Mouse (Mus musculus): ENCODE data around the gene Olfr419. TPM values are rescaled to one million over a fixed set of nuclear protein-coding genes. Genes with fewer than 3 reads are reported as not detected.

The Olfr419 gene
- total RNA-seq (2014; rRNA removed) (not detected in 2 replicates), polyA plus RNA-seq (2015; fragmentation: Nextera tagmentation; extraction: Ambion mirVana) (not detected in 2 replicates)

- Histone ChIP-seq H3K9me3 (ENCODE audit: low read length) (no peaks in the 10 kb centered on the region), H3K36me3 (ENCODE audit: insufficient read depth) (no peaks in the 10 kb centered on the region), H3K9ac (no peak within 1 kb of the TSS), H3K4me1 (ENCODE audit: insufficient read depth) (no peaks in the 10 kb centered on the region), H3K27me3 (ENCODE audit: insufficient read depth, low read length) (no peaks in the 10 kb centered on the region), H3K4me3 (ENCODE audit: low read depth, low read length) (no peak within 1 kb of the TSS), H3K27ac (ENCODE audit: low read depth, low read length) (no peak within 1 kb of the TSS), H3K4me2 (ENCODE audit: low read depth) (no peak within 1 kb of the TSS)
- no peak for TF ChIP-seq CTCF (IDR thresholded peaks at IDR 0.05; ENCODE audit: low read depth)
- ATAC-seq = no peak
- DNase-seq = no peak
- 83% methylated on average over 3 of the region's 3 CpGs for WGBS
Observed at GRCm38 (mm10) chr1:174251961-174252360, at the start of gene Olfr419. Gene Olfr419 (minus strand): TSS chr1:174252061.

GRCm38 (mm10) chr1:174270643-174271042, 18.8 kb upstream of the Olfr419 start:
- no peak overlapping the region for H3K9ac ChIP-seq
- WGBS = 81% methylated on average over 3 of the region's 3 CpGs

GRCm38 (mm10) chr1:174269162-174269561, 17.3 kb upstream of the Olfr419 start:
- no peak for ATAC-seq
- no peaks in the 10 kb centered on the region for H3K27me3 ChIP-seq (ENCODE audit: insufficient read depth, low read length)
- no peaks in the 10 kb centered on the region for H3K9me3 ChIP-seq (ENCODE audit: low read length)
- no peak overlapping the region for H3K27ac ChIP-seq (ENCODE audit: low read depth, low read length)
- no peak for TF ChIP-seq CTCF (IDR thresholded peaks at IDR 0.05; ENCODE audit: low read depth)
- WGBS = 66% methylated on average over 4 of the region's 4 CpGs
- no peaks in the 10 kb centered on the region for H3K36me3 ChIP-seq (ENCODE audit: insufficient read depth)
- no peak overlapping the region for H3K4me3 ChIP-seq (ENCODE audit: low read depth, low read length)
- DNase-seq = no peak
- no peak overlapping the region for H3K9ac ChIP-seq
- no peak overlapping the region for H3K4me2 ChIP-seq (ENCODE audit: low read depth)
- no peaks in the 10 kb centered on the region for H3K4me1 ChIP-seq (ENCODE audit: insufficient read depth)

More at GRCm38 (mm10) chr1:174270643-174271042, 18.8 kb upstream of the Olfr419 start:
- Histone ChIP-seq H3K4me3 (ENCODE audit: low read depth, low read length) (no peak overlapping the region), H3K27ac (ENCODE audit: low read depth, low read length) (no peak overlapping the region), H3K4me2 (ENCODE audit: low read depth) (no peak overlapping the region), H3K36me3 (ENCODE audit: insufficient read depth) (no peaks in the 10 kb centered on the region), H3K4me1 (ENCODE audit: insufficient read depth) (no peaks in the 10 kb centered on the region), H3K27me3 (ENCODE audit: insufficient read depth, low read length) (no peaks in the 10 kb centered on the region), H3K9me3 (ENCODE audit: low read length) (no peaks in the 10 kb centered on the region)
- no peak for DNase-seq
- TF ChIP-seq CTCF (IDR thresholded peaks at IDR 0.05; ENCODE audit: low read depth) = no peak
- ATAC-seq = no peak

GRCm38 (mm10) chr1:174267816-174268215, 16.0 kb upstream of the Olfr419 start:
- H3K9me3 ChIP-seq (ENCODE audit: low read length) = no peaks in the 10 kb centered on the region
- ATAC-seq (no peak), DNase-seq (no peak)
- TF ChIP-seq CTCF (IDR thresholded peaks at IDR 0.05; ENCODE audit: low read depth) = no peak
- no peak overlapping the region for H3K4me3 ChIP-seq (ENCODE audit: low read depth, low read length)
- no peak overlapping the region for H3K27ac ChIP-seq (ENCODE audit: low read depth, low read length)
- no peaks in the 10 kb centered on the region for H3K36me3 ChIP-seq (ENCODE audit: insufficient read depth)
- no peaks in the 10 kb centered on the region for H3K4me1 ChIP-seq (ENCODE audit: insufficient read depth)
- no peak overlapping the region for H3K9ac ChIP-seq
- H3K4me2 ChIP-seq (ENCODE audit: low read depth) = no peak overlapping the region
- 84% methylated on average over 4 of the region's 4 CpGs for WGBS
- H3K27me3 ChIP-seq (ENCODE audit: insufficient read depth, low read length) = no peaks in the 10 kb centered on the region

GRCm38 (mm10) chr1:174250376-174250775, 1.5 kb downstream of the Olfr419 start:
- Histone ChIP-seq H3K4me1 (ENCODE audit: insufficient read depth) (no peaks in the 10 kb centered on the region), H3K27ac (ENCODE audit: low read depth, low read length) (no peak overlapping the region), H3K27me3 (ENCODE audit: insufficient read depth, low read length) (no peaks in the 10 kb centered on the region), H3K9me3 (ENCODE audit: low read length) (no peaks in the 10 kb centered on the region), H3K4me2 (ENCODE audit: low read depth) (no peak overlapping the region), H3K9ac (no peak overlapping the region), H3K4me3 (ENCODE audit: low read depth, low read length) (no peak overlapping the region), H3K36me3 (ENCODE audit: insufficient read depth) (no peaks in the 10 kb centered on the region)
- DNase-seq (no peak), ATAC-seq (peak; percentile 63)
- TF ChIP-seq CTCF (IDR thresholded peaks at IDR 0.05; ENCODE audit: low read depth) = no peak
- WGBS = 65% methylated on average over 2 of the region's 2 CpGs

GRCm38 (mm10) chr1:174247170-174247569, 4.7 kb downstream of the Olfr419 start:
- no peak overlapping the region for H3K27ac ChIP-seq (ENCODE audit: low read depth, low read length)
- no peaks in the 10 kb centered on the region for H3K27me3 ChIP-seq (ENCODE audit: insufficient read depth, low read length)
- no peaks in the 10 kb centered on the region for H3K4me1 ChIP-seq (ENCODE audit: insufficient read depth)
- H3K9ac ChIP-seq = no peak overlapping the region
- DNase-seq (peak; percentile 33), ATAC-seq (peak; percentile 27; the same call in 1 of the 2 replicates)
- H3K4me3 ChIP-seq (ENCODE audit: low read depth, low read length) = no peak overlapping the region
- H3K4me2 ChIP-seq (ENCODE audit: low read depth) = no peak overlapping the region
- WGBS = 60% methylated on average over 6 of the region's 6 CpGs
- no peak for TF ChIP-seq CTCF (IDR thresholded peaks at IDR 0.05; ENCODE audit: low read depth)
- no peaks in the 10 kb centered on the region for H3K9me3 ChIP-seq (ENCODE audit: low read length)
- H3K36me3 ChIP-seq (ENCODE audit: insufficient read depth) = no peaks in the 10 kb centered on the region

- Histone ChIP-seq H3K4me3 (ENCODE audit: low read depth, low read length) (no peak overlapping the region), H3K9me3 (ENCODE audit: low read length) (no peaks in the 10 kb centered on the region), H3K27ac (ENCODE audit: low read depth, low read length) (no peak overlapping the region), H3K36me3 (ENCODE audit: insufficient read depth) (no peaks in the 10 kb centered on the region), H3K27me3 (ENCODE audit: insufficient read depth, low read length) (no peaks in the 10 kb centered on the region), H3K9ac (no peak overlapping the region), H3K4me2 (ENCODE audit: low read depth) (no peak overlapping the region), H3K4me1 (ENCODE audit: insufficient read depth) (no peaks in the 10 kb centered on the region)
- ATAC-seq (no peak), DNase-seq (no peak)
- no peak for TF ChIP-seq CTCF (IDR thresholded peaks at IDR 0.05; ENCODE audit: low read depth)
- 100% methylated on average over 1 of the region's 1 CpGs for WGBS
Observed at GRCm38 (mm10) chr1:174246080-174246479, 5.8 kb downstream of the Olfr419 start.

All from forebrain, postnatal 0 days (tissue).